Mouse (Mus musculus) thymus, postnatal 10 days (tissue): ENCODE measurements at regions not wholly inside any gene's neighbourhood (a gene's known extent, or its start where the extent isn't known, plus 50 kb on each side); places are given as distances from the start of the nearest gene placed in this dataset.

Experiments used
- DNase-seq, 2 experiments: peaks; one replicate each; pipeline ENCODE4 v3.0.0; 2021; ENCODE audit warnings: low spot score in 2 of 2

DNA sequence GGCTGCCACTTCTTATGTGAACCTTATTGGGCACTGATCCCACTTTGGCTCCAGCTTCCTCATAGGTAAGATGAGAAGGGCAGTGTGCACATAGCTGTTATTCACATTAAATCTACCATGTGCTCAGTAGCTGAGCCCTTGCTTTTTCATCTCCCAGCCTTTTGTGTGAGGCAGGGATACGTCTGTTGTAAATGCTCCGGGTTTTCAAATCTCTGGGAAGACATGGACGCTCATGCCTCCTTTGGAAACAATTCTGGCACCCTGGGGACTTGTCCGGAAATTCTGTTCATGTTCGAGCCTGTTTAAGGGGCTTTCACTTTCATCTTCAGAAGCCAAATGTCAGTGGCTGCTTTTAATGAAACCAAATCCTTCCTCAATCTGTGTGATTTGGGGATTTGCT lies 312.7 kb downstream of the Bcl11a start:
- DNase-seq, result no peak

DNA sequence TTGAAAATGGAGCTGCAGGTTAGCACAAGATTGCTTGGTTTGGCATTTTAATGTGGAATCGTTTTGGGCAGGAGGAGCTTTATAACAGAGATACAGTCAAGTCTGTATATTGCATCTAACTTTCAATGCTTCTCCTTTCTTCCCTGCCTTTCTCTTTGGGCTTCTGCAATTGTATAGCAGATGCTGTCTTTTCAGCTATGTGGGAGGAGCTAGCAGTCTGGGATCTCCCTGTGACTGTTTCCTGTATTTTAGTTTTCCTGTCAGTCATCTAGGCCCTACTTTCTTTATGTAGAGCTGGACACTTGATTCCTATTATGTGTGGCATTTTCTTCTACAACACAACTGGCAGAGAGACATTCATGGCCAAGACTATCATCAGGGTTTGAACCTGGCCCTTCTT lies 313.5 kb downstream of the Bcl11a start:
- DNase-seq, result no peak

DNA sequence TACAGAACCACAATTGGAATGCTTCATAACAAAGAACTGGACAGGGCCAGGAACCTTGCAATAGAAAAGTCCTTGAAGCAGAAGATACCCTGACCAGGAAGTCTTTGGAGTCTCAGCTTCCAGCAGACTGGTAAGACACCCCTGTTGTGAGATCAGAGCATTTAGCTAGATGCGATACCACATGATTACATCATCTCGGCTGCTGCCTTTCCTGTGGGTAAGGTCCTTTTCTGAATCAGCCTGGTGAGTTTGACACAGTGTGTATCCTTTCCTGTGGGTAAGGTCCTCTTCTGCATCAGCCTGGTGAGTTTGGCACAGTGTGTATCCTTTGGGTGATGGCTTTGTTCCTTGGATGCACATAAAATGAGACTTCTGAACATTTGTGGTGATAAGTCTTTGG lies 317.6 kb downstream of the Bcl11a start:
- DNase-seq, result no peak

DNA sequence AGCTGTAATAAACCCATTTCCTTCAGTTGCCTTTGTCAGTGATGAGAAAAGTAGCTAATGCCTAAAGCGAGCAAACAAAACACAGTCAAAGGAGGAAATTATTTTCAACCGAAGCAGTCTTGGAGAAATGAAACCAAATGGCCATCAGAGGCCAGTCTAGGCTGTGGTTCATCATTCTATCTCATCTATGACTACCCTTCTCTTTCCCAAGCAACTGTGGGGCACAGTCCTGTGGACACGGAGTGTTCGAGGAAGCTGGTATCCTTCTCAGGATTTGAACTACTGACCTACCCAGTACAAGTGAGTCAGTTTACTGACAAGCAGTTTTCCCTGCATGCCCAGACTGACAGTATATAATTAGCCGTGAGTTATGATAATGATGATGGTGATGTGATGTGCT lies 319.1 kb downstream of the Bcl11a start:
- no peak for DNase-seq

DNA sequence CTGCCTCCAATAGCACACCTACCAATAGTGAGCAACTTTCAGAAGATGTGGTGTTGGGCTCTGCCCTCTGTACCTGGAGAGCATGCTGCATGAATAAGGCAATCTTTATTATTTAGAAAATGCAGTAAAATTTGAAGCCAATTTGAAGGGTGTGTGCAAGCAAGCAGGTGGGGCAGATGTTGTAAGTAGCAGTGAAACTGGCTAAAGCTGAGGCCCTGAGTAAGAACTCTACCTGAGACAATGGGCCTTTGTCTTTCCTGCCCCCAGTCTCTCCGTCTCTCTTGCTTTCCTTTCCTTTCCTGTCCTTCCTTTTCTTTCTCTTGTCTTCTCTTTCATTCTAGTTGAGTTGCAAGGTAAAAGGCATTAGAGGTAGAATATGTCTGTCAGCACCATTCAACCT lies 319.9 kb downstream of the Bcl11a start:
- no peak for DNase-seq

DNA sequence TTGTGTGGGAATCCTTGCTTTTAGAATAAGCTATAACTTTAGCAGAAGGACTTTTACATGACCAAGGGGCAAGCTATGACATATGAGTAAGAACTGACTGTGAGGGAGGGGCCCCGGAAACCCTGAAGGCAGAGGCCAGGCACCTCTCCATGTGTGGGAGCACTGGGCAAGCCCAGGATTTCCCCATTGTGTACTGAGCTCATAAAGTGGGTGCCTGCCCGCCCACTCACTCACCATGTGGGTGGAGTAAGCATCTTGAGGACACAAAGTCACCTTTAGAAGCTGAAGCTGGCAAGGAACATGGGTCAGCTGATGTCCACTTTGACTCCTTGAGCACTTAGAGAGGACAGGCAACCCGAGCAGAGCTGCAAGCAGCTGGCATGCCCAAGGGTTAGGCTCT lies 323.3 kb downstream of the Bcl11a start:
- no peak for DNase-seq

DNA sequence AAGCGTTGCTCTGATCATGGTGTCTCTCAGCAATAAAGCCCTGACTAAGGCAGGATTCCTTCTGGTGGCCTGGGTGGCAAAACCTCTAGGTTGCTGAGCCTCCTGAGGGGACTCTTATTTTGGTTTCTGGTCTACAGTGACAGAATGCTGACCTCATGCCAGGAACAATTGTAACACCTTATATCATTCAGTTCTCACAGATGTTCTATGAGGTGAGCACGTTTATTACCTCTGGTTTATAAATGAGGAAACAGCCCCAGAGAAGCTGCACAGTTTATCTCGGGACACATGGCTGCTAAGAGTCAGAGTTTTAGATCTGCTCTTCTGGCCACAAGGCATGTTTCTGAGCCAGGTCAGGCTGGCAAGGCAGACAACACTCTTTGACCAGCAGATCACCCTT lies 324.3 kb downstream of the Bcl11a start:
- DNase-seq, result no peak

DNA sequence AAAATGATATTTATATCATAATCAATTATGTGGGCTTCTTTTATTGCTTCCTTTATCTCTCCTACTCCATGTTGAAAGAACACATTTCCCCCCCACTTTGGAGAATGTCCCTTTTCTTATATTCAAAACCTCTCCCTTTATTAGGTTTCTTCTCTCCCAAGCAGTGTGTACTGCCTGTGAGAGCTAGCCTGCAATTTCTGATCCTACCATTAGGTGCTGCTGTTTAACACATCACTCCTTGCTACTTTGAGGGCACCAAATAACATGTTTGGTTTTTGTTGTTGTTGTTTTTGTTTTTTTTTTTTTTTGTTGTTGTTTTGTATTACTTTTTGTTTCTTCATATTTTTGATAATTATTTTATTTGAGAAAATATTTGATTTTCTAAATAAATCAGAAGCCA lies 336.9 kb downstream of the Bcl11a start:
- no peak for DNase-seq

DNA sequence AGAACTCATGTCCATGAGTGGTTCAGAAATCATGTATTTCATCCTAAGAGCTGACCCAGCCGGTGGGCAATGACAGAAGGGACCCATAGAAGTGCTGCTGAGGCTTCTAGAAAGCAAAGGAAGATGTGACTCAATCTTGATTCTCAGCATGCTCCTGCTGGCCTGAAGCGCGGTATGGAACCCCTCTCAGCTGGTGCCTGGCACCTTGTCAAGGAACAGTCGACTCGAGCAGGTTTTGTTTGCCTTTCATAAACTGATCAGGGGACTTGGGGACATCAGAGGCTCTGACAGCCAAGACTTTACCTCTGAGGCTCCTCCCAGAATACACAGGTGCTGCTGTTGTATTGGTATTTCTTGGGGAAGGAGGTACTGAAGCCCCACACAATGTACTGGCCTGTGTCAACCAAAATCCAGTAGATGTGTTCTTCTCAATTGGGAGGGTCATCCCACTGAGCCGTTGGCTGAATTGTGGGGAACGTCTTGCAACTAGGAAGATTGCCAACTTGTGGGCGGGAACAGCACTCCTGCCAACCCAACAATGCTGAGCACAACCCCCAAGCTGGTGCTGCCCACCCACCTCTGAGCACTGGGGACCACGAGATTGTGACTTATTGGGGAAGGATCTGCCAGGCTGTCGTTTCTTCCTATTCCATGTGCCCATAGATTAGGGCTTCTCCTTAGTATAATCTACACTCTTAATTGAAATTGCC lies 344.4 kb downstream of the Bcl11a start:
- no peak for DNase-seq

DNA sequence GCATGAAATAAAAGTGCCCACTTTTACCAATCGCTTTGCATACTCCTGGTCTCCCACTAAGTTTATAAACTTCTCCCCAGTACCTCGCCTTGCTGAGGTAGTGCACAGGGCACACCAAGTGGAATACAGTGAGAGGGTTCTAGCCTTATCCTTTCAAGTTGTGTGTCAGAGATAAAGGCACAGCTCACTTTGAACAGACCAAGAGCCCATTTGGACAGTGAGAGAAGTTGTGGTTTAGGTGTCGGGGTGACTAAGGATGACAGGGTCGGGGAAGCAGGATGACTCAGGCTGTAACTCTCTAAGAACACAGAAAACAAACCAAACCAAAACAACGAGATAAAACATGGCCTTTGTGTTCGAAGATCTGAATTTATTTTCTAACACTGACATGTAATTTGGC lies 345.4 kb downstream of the Bcl11a start:
- no peak for DNase-seq

DNA sequence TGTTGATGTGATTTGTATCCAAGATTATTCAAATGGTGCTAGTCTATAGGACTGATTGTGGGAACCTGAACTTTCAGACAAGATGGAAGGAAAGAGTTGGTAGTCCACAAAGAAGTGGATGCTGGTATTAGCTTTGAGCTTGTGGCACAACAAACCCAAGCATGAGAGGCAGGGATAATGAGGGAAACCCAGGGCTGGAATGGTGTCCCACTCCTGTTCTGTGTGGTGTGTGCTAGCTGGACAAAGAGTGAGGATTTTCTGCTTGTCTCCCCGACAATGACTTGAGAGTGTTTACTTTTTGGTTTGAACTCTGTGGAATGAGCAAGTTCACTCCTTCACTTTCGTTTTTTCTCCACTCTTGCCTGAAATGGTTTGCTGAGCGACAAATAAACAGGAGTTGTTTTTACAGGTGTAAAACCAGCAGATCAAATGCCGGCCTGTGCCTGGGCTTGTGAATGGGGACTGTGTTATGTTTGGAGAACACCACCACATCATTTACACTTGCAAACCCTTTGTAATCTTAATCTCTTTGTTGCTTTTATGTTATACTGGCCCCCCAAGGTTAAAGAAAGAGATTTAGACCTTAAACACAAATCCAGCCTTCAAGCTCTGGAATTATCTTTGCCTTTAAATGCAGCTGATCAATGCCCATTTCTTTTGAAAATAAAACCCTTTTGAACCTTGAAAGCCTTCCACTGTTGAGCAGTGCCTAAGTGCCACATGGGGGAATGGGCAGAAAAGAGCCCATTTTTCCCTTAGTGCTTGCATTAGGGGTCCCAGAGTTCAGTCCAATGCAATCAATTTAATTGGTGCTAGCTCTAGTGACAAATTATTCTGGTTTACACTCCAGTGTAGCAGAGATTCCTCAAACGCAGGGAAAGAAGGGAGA lies 349.4 kb downstream of the Bcl11a start:
- DNase-seq, result no peak

DNA sequence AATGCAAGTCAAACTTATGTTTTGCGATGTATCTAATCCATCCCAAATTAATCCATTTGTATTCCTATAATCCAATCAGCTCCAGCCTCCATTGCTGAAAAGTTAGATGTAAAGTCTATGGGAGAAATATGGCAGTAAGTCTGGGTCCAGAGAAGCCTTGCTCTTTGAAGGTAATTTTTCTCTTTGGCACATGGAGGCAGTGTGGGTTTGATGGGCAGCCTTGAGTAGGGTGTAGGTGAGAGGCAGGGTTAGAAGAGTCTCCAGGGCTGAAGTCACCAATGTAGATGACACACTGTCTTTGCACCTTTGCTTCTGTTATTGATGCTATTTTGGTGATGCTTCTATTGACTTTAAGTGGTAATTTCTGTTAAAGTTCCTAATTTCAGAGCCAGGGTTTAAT lies 370.8 kb downstream of the Bcl11a start:
- no peak for DNase-seq

DNA sequence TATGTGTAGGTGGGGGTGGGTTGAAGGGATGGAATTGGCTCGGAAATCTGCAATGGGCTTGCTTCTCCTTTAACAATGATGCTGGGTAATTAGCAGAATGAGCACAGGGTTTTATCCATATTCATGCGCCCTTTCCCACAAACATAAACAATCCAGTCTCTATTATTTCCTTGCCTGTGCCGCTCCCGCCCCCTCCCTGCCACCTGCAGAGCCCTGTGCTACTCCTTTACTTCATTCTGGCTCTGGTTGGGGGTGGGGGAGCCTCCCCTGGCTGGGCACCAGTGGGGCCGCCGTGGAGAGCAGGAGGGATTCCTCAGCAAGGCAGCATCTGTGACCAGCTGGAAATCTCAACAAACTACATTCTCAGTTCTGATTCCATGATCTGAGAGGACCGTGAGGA lies 374.4 kb downstream of the Bcl11a start:
- DNase-seq, result no peak

DNA sequence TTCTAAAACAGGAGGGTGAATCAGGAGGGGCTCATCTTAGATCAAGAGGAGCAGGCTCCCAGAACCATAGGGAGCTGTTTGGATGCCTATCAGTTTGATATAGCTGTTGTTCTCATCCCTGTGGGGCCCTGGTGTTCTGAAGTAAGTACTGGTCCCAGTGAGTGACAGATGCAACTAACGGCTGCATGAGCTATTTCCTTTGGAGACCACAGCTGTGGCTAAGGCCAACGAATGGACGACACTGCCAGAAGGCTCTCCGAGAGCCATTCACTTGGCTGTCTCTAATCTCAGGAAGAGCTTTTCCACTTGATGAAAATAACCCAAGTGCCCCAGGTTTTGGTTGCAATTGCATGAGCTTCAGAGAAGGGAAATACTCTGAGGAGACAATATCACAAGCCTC lies 386.8 kb downstream of the Bcl11a start:
- DNase-seq, result no peak

DNA sequence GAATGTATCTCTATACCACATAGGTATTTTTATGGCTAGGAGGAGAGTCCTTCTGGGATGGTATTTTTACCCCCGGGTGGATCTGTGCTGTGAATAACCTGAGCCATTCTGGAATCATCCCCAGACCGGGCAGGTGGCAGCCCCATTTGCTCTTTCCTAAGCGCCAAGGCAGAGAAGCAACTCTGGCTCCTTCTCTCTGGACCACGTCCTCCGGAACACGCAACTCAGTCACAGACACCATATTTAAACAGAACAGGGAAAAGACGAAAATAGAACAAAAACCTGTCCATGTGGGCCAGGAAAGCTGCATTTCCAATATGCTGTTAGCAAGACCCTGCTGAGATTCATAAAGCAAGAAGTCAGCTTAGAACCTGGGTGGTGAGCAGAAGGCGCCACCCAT lies 389.6 kb downstream of the Bcl11a start:
- DNase-seq, result no peak

DNA sequence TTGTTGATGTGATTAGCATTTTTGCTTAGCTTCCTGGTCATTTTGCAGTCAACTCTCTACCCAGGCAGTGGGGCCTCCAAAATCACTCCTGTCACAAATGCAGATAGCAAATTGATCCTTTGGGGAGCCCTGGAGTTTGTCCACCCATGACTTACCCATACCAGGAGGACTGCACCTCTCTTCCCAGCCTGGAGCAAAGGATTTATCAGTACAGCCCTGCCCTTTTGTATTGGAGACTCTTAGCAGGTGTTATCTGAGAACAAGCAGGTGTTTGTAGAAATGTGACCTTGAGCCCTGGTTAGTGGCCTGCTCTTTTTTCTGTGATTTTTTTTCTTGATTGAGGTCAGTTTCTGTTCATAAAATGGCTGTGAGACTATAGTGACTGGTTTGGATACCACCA lies 392.6 kb downstream of the Bcl11a start:
- DNase-seq, result no peak

DNA sequence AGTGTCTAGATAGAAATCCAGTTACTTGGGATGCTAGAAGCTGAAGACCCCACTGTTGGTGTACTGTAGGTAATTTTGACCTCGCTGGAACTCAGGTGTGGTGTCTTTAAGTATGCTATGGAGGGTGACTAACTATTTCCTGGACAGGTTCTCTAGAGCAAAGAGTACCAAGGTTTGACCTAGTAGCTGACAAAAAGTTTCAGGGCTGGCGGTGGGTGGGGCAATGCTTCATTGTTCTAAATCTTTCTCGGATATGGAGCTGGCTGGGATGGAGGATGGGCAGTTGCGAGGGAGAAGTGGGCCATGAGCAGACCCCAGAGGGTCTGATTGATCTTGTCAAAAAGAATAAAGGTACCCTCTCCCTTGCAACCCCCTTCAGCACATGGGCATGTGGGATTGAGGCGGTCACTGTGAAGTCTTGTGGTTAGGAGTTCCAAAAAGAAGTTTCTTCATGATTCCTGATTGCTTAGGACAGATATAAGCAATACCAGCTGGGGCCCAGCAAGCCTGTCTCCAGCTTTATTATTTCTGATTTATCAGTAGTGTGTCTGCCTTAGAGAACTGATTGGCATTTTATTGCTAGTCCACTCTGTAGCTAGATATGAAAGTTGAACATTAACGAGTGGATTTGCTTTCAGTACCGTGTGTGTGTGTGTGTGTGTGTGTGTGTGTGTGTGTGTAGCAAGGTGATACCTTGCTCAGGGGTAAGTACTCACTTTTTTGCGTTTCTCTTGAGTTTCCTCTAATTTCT lies 394.9 kb downstream of the Bcl11a start:
- DNase-seq, result no peak

DNA sequence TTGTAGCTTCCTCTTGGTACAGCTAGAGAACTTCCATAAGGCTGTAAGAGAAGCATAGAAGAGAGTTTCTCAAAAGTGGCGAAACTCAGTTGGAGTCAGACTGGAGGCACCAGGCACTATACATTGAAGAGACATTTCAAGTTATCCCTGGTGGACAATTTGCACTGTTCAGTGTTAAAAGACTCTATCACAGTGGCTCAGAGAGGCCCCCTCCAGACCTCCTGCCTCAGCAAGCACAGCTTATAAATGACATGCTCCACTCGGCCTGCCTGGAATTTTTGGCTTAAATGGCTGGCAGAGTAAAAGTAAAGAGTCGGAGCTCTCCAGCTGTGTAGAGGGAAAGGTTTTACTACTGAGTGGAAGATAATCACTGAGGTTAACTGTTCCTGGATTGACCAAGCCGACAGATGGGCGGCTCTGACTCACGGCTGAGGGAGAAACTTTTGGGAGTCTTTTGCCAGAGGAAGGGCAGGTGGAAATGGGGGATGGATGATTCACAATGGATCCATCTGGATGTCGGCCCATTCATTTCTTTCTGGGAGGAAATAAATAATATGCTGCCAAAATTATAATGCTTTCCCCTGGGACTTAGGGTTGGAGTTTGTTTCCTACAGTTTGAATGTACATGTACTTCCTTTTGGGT lies 395.6 kb downstream of the Bcl11a start:
- DNase-seq, result no peak

DNA sequence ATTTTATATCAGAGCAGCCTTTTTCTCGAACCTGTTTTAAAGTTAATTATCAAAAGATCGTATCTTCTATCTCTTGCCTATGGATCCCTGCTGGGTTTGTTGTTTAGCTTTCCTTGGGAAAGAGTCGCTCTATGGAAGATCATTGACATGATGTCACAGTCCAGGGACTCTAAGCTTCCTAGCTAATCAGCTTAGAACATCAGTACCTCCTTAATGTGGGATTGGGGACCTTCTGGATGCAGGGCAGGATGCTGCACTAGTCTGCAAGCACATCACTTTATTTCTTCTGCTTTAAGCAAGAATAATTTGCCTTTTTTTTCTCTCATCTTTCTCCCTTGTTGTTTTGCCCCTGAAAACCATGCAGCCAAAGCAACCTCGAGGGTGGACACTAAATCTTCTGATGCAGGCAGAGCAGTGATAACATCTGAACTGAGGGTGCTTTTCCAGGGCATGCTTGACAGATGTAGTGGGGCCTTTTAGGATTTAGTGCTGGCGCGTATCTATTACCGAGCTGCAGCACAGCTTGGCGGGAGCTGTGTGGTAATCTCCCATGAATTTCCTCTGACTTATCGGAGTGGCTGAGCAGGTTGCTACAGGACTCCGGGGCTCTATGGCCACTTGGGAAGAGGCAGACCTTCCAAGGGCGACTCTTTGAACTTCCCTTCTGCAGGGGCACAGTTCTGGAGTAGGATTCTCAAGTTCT lies 425.0 kb downstream of the Bcl11a start:
- DNase-seq, result no peak

DNA sequence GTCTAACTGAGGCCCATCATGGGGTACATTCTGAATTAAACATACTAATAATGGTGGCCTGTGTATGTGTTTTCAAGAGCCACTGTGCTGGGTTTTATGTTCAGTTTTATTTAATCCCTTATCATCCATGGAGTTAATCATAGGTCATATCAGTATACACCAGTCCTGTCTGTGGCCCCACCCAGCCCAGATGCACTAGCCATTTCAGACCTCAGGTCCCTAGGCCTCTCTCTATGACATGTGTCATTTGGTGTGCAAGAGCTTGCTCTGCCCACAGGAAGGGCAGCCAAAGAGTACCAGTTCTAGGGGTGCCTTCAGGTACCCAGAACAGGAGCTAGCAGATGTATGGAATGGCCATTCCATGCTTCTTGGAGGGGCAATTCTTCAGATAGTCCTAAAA lies 437.7 kb downstream of the Bcl11a start:
- DNase-seq, result no peak

DNA sequence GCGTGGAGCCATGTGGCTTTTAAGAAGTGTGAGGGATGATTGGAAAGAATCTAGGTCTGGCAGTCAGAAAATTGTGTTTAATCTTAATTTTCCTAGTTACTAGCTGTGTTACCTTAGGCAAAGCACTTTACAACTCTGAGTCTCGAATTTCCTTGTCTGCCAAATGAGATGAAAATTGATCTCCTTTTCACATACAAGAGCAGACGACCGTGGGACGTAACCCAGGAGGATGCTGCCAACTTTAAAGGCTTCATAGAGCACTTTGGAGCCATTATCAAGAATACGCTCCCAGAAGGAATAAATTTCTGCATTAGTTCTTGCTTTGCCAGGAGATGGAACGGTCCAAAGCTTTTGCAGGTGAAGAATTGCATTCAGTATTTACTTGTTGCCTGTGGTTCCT lies 457.6 kb downstream of the Bcl11a start:
- DNase-seq, result no peak

DNA sequence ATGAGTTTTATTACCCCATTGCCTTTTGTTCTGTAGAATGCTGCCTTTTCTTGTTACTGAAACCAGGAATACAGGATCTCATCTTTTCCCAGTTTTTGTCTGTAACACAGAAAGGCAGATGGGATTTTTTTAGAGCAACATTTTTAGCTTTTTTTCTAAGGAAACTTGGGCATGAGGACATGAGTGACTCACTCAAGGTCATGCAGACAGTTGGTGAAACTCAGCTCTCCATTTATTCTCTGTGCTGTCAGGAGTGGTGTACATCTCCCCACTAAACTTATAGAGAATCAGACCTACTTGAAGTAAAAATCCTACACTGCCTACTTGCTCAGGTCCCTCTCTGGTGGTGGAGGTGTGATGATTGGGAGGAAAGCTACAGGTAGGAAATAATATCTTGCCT lies 459.9 kb downstream of the Bcl11a start:
- no peak for DNase-seq
